Mouse (Mus musculus): ENCODE data around the gene Plxnd1. TPM values are rescaled to one million over a fixed set of nuclear protein-coding genes. Genes with fewer than 3 reads are reported as not detected.

The Plxnd1 gene
- polyA plus RNA-seq, 1 experiment from 2014 or later: 62.4 TPM

GRCm38 (mm10) chr6:115992981-115993380, 1.8 kb downstream of the Plxnd1 start:
- H3K4me3 ChIP-seq (ENCODE audit: low read length): peak overlapping the region; percentile 59
- peak overlapping the region; percentile 40; the same call in 1 of the 2 replicates for H3K27ac ChIP-seq (ENCODE audit: low read length)
- 48% methylated on average over 6 of the region's 6 CpGs for WGBS
- peak overlapping the region; percentile 82 for H3K9ac ChIP-seq (replicated peaks; ENCODE audit: low read length)
- no peaks in the 10 kb centered on the region for H3K9me3 ChIP-seq (ENCODE audit: low read length)
- H3K4me1 ChIP-seq (ENCODE audit: insufficient read depth, low read length): peaks cover 75% of the 10 kb centered on the region
- no peaks in the 10 kb centered on the region for H3K36me3 ChIP-seq (ENCODE audit: insufficient read depth, low read length)
- ATAC-seq (ENCODE audit: low FRiP score, low TSS enrichment): no peak
- H3K27me3 ChIP-seq (ENCODE audit: insufficient read depth, low read length): 0 out of 2 replicates have a peak, but pooled peaks cover 10% of the 10 kb centered on the region
- H3K4me2 ChIP-seq (replicated peaks; ENCODE audit: low read depth, low read length): peak overlapping the region; percentile 73

DNA sequence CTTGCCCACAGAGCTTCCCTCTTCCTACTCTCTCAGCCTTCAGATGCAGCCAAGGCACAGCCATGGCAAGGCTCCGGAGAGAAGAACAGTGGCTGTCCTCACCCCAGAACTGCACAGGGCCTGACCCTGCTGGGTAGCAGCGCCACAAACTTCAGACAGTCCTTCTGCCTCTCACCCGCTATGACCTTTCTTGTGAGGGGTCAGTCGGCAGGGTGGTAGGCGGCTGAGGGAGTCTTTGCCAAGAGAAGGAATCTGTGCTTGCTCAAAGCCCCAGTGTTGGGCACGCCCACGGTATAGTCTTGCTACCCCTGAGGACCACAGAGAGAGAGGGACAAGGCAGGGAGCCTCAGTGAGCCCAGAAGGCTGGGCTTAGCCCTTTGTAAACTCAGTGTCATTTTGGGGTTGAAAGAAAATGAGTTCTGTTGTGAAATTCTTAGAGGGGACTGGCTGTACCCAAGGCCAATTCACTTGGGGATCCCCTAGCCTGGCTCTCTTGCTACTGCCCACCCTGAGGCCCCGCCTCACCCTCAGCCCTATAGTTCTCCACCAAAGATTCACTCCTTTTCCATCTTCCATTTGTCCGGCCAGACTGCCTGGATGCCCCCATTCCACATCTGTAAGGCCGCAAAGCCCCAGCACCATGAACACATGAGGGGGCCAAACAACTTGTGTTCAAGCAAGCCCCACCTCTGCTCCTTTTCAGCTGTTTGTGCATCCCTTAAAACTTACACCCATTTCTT, 2.8 kb downstream of the Plxnd1 start:
- Histone ChIP-seq H3K4me2 (replicated peaks; ENCODE audit: low read depth, low read length) (peak overlapping the region; percentile 73), H3K36me3 (ENCODE audit: insufficient read depth, low read length) (no peaks in the 10 kb centered on the region), H3K27me3 (ENCODE audit: insufficient read depth, low read length) (0 out of 2 replicates have a peak, but pooled peaks cover 10% of the 10 kb centered on the region), H3K27ac (ENCODE audit: low read length) (peak overlapping the region; percentile 82), H3K4me1 (ENCODE audit: insufficient read depth, low read length) (peaks cover 75% of the 10 kb centered on the region), H3K4me3 (ENCODE audit: low read length) (peak overlapping the region; percentile 59), H3K9me3 (ENCODE audit: low read length) (no peaks in the 10 kb centered on the region), H3K9ac (replicated peaks; ENCODE audit: low read length) (peak overlapping the region; percentile 82)
- WGBS: 25% methylated on average over 10 of the region's 10 CpGs
- no peak for ATAC-seq (ENCODE audit: low FRiP score, low TSS enrichment)

DNA sequence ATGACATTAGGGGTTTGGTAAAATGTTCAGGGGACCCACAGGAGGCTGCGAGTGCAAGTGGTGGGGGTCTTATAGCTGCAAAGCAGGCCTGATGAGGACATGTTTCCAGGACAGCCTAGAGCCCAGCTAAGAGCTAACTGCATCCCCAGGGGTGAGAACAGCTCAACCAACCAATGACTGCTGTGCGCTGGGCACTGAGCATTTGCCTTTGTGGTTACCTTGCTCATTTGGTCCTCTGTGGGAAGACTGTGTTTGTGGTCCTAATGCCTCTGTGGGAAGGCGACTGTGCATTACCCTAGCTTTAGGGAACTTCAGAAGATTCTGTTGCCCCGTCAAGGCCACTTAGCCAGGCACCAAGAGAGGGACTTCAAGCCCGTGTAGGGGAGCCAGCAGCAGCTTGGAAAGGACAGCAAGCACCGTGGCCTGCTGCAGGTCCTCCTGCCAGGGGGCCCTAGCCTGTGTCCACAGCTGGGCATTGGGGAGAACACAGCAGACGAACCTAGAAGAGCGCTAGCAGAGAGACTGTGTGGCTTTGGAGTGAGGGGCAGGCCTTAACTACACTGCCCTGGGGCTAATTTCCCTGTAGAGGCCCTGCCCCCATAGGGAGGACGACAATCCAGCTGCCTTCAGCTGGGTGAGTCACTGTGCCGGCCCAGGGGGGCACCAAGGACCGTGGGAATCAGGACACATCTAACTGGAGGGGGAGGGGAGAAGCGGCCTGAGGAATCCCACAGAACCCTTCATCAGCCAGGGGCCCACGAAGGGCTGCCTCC, 3.5 kb downstream of the Plxnd1 start:
- peak; percentile 29; the same call in 1 of the 2 replicates for ATAC-seq (ENCODE audit: low FRiP score, low TSS enrichment)
- 30% methylated on average over 13 of the region's 13 CpGs for WGBS

DNA sequence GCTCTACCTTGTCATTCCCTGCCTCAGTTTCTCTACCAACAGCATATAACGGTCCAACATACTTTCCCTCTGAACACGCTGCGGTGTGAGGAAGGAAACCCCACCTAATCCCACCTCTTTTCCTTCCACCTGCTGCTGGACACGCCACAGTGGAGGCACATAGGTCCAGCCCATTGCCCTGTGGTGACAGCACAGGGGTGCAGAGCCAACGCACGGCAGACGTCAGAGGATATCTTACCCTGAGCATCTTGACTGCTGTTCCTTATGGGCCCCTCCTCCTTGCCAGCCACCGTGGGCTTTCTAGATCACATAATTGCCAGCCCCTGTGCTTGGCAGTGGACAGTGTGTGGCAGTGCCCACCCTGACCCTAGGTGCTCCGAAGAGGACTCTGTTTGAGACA, 4.3 kb downstream of the Plxnd1 start:
- ATAC-seq (ENCODE audit: low FRiP score, low TSS enrichment): no peak
- Histone ChIP-seq H3K9ac (replicated peaks; ENCODE audit: low read length) (peak overlapping the region; percentile 82), H3K4me1 (ENCODE audit: insufficient read depth, low read length) (peaks cover 77% of the 10 kb centered on the region), H3K9me3 (ENCODE audit: low read length) (no peaks in the 10 kb centered on the region), H3K4me2 (replicated peaks; ENCODE audit: low read depth, low read length) (peak overlapping the region; percentile 73), H3K4me3 (ENCODE audit: low read length) (peak overlapping the region; percentile 59), H3K27me3 (ENCODE audit: insufficient read depth, low read length) (0 out of 2 replicates have a peak, but pooled peaks cover 10% of the 10 kb centered on the region), H3K27ac (ENCODE audit: low read length) (no peak overlapping the region), H3K36me3 (ENCODE audit: insufficient read depth, low read length) (no peaks in the 10 kb centered on the region)
- 76% methylated on average over 9 of the region's 9 CpGs for WGBS

More for the DNA sequence above, 3.5 kb downstream of the Plxnd1 start:
- Histone ChIP-seq H3K9me3 (ENCODE audit: low read length) (no peaks in the 10 kb centered on the region), H3K9ac (replicated peaks; ENCODE audit: low read length) (peak overlapping the region; percentile 82), H3K4me2 (replicated peaks; ENCODE audit: low read depth, low read length) (peak overlapping the region; percentile 73), H3K4me1 (ENCODE audit: insufficient read depth, low read length) (peaks cover 77% of the 10 kb centered on the region), H3K27ac (ENCODE audit: low read length) (peak overlapping the region; percentile 82), H3K4me3 (ENCODE audit: low read length) (peak overlapping the region; percentile 59), H3K27me3 (ENCODE audit: insufficient read depth, low read length) (0 out of 2 replicates have a peak, but pooled peaks cover 10% of the 10 kb centered on the region), H3K36me3 (ENCODE audit: insufficient read depth, low read length) (no peaks in the 10 kb centered on the region)

- 78% methylated on average over 3 of the region's 3 CpGs for WGBS
- 0 out of 2 replicates have a peak, but pooled peaks cover 10% of the 10 kb centered on the region for H3K27me3 ChIP-seq (ENCODE audit: insufficient read depth, low read length)
- peaks cover 80% of the 10 kb centered on the region for H3K4me1 ChIP-seq (ENCODE audit: insufficient read depth, low read length)
- H3K4me2 ChIP-seq (replicated peaks; ENCODE audit: low read depth, low read length): peak overlapping the region; percentile 73
- H3K9me3 ChIP-seq (ENCODE audit: low read length): no peaks in the 10 kb centered on the region
- H3K9ac ChIP-seq (replicated peaks; ENCODE audit: low read length): no peak overlapping the region; the same call in 1 of the 2 replicates
- ATAC-seq (ENCODE audit: low FRiP score, low TSS enrichment): no peak
- peak overlapping the region; percentile 59 for H3K4me3 ChIP-seq (ENCODE audit: low read length)
- no peaks in the 10 kb centered on the region for H3K36me3 ChIP-seq (ENCODE audit: insufficient read depth, low read length)
- H3K27ac ChIP-seq (ENCODE audit: low read length): no peak overlapping the region
These were observed 4.7 kb downstream of the Plxnd1 start for GRCm38 (mm10) chr6:115990056-115990455.

- Histone ChIP-seq H3K36me3 (ENCODE audit: insufficient read depth, low read length) (no peaks in the 10 kb centered on the region), H3K4me3 (ENCODE audit: low read length) (peak overlapping the region; percentile 59), H3K27me3 (ENCODE audit: insufficient read depth, low read length) (0 out of 2 replicates have a peak, but pooled peaks cover 10% of the 10 kb centered on the region), H3K4me1 (ENCODE audit: insufficient read depth, low read length) (peaks cover 85% of the 10 kb centered on the region), H3K9ac (replicated peaks; ENCODE audit: low read length) (peak overlapping the region; percentile 47; the same call in 1 of the 2 replicates), H3K9me3 (ENCODE audit: low read length) (no peaks in the 10 kb centered on the region), H3K27ac (ENCODE audit: low read length) (no peak overlapping the region), H3K4me2 (replicated peaks; ENCODE audit: low read depth, low read length) (peak overlapping the region; percentile 73)
- WGBS: 74% methylated on average over 4 of the region's 4 CpGs
- ATAC-seq (ENCODE audit: low FRiP score, low TSS enrichment): no peak
These were observed 5.2 kb downstream of the Plxnd1 start for GRCm38 (mm10) chr6:115989607-115990006.

DNA sequence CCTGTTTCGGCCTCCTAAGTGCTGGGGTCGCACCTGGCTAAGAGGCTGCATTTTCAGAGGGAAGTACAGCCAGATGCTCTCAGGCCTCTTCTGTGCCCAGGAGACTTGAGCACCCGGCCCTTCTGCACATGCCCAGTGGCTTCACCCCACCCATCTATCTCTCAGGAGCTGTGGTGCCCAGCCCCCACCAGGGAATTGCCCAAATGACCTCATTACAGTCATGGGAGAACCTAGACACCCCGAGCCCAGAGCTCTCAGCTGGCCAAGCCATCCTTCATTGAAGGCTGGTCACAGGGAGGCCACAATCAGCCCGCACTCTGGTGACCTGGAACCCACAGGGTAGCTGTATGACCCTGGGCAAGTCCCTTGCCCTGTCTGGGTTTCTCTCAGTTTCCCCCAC, 5.8 kb downstream of the Plxnd1 start:
- H3K36me3 ChIP-seq (ENCODE audit: insufficient read depth, low read length): no peaks in the 10 kb centered on the region
- peaks cover 89% of the 10 kb centered on the region for H3K4me1 ChIP-seq (ENCODE audit: insufficient read depth, low read length)
- 72% methylated on average over 5 of the region's 5 CpGs for WGBS
- H3K27ac ChIP-seq (ENCODE audit: low read length): no peak overlapping the region
- H3K4me2 ChIP-seq (replicated peaks; ENCODE audit: low read depth, low read length): peak overlapping the region; percentile 73
- H3K9me3 ChIP-seq (ENCODE audit: low read length): no peaks in the 10 kb centered on the region
- H3K4me3 ChIP-seq (ENCODE audit: low read length): peak overlapping the region; percentile 59
- ATAC-seq (ENCODE audit: low FRiP score, low TSS enrichment): no peak
- H3K27me3 ChIP-seq (ENCODE audit: insufficient read depth, low read length): 0 out of 2 replicates have a peak, but pooled peaks cover 10% of the 10 kb centered on the region
- H3K9ac ChIP-seq (replicated peaks; ENCODE audit: low read length): 0 out of 2 replicates have a peak overlapping the region, but pooled peaks have one; percentile 32

GRCm38 (mm10) chr6:115987096-115987747, 7.6 kb downstream of the Plxnd1 start:
- no peak for ATAC-seq (ENCODE audit: low FRiP score, low TSS enrichment)
- WGBS: 43% methylated on average over 9 of the region's 9 CpGs
- H3K9me3 ChIP-seq (ENCODE audit: low read length): no peaks in the 10 kb centered on the region
- H3K4me1 ChIP-seq (ENCODE audit: insufficient read depth, low read length): peaks cover 88% of the 10 kb centered on the region
- H3K27me3 ChIP-seq (ENCODE audit: insufficient read depth, low read length): no peaks in the 10 kb centered on the region
- H3K4me2 ChIP-seq (replicated peaks; ENCODE audit: low read depth, low read length): peak overlapping the region; percentile 73
- H3K36me3 ChIP-seq (ENCODE audit: insufficient read depth, low read length): no peaks in the 10 kb centered on the region
- H3K9ac ChIP-seq (replicated peaks; ENCODE audit: low read length): peak overlapping the region; percentile 39
- H3K27ac ChIP-seq (ENCODE audit: low read length): peak overlapping the region; percentile 51
- peak overlapping the region; percentile 22; the same call in 1 of the 2 replicates for H3K4me3 ChIP-seq (ENCODE audit: low read length)

GRCm38 (mm10) chr6:115986472-115987095, 8.2 kb downstream of the Plxnd1 start:
- Histone ChIP-seq H3K4me2 (replicated peaks; ENCODE audit: low read depth, low read length) (peak overlapping the region; percentile 73), H3K9ac (replicated peaks; ENCODE audit: low read length) (peak overlapping the region; percentile 39), H3K27me3 (ENCODE audit: insufficient read depth, low read length) (no peaks in the 10 kb centered on the region), H3K9me3 (ENCODE audit: low read length) (no peaks in the 10 kb centered on the region), H3K4me3 (ENCODE audit: low read length) (peak overlapping the region; percentile 22), H3K4me1 (ENCODE audit: insufficient read depth, low read length) (peaks cover 87% of the 10 kb centered on the region), H3K36me3 (ENCODE audit: insufficient read depth, low read length) (no peaks in the 10 kb centered on the region), H3K27ac (ENCODE audit: low read length) (peak overlapping the region; percentile 51)
- WGBS: 50% methylated on average over 11 of the region's 12 CpGs
- ATAC-seq (ENCODE audit: low FRiP score, low TSS enrichment): no peak
